Mouse (Mus musculus) macrophage (primary cell): ENCODE measurements around the gene Rpl10a. TPM values are rescaled to one million over a fixed set of nuclear protein-coding genes. Genes with fewer than 3 reads are reported as not detected.

ENCODE experiments used
- H3K27ac ChIP-seq: fragments of 350-480 bp; formaldehyde crosslinking; 2 replicates; pipeline ENCODE4 v1.9.0; 2021
- H3K36me3 ChIP-seq: fragments of 350-480 bp; formaldehyde crosslinking; 2 replicates; pipeline ENCODE4 v1.9.0; 2021; ENCODE audit errors: inconsistent target
- H3K4me3 ChIP-seq: fragments of 350-480 bp; formaldehyde crosslinking; 2 replicates; pipeline ENCODE4 v1.9.0; 2021; ENCODE audit errors: inconsistent target
- H3K79me2 ChIP-seq: fragments of 350-480 bp; formaldehyde crosslinking; 2 replicates; pipeline ENCODE4 v1.9.0; 2021; ENCODE audit errors: inconsistent target
- WGBS: methylation state at CpG from one replicate; pipeline ENCODE4 v1.1.7; 2026; ENCODE audit warnings: inconsistent platforms; ENCODE audit not compliant: missing documents; 5-methylcytosine and 5-hydroxymethylcytosine counted together
- polyA plus RNA-seq: library from polyadenylated mRNA; stranded (reverse); fragments of 250-400 nt; gene quantifications from 3 replicates; pipeline ENCODE4 v1.2.4, GENCODE M21; 2018; ENCODE audit warnings: inconsistent platforms
- total RNA-seq, 78 experiments: library from RNA; depleted of rRNA; stranded (reverse); fragments of 250-400 nt; gene quantifications; 1 replicate in 9 of 78; 2 replicates in 24 of 78; 3 replicates in 43 of 78; 4 replicates in 2 of 78; pipeline ENCODE4 v1.2.4; 2018; ENCODE audit warnings: inconsistent platforms in 56 of 78

The Rpl10a gene
- total RNA-seq (2018; cell fraction: chromatin; rRNA removed) = 100 to 1,000 TPM in 18 of 26 experiments, 10 to 100 TPM in 8; 45.1 to 363 (median 129) TPM
- total RNA-seq (2018; cell fraction: cytosol; rRNA removed) = 100 to 1,000 TPM; 231 to 788 (median 435) TPM
- total RNA-seq (2018; cell fraction: nucleus; rRNA removed) = 100 to 1,000 TPM in 25 of 26 experiments, 10 to 100 TPM in 1; 93.9 to 792 (median 186) TPM
- 257 to 572 TPM (median 569 TPM) in 3 replicates for polyA plus RNA-seq

DNA sequence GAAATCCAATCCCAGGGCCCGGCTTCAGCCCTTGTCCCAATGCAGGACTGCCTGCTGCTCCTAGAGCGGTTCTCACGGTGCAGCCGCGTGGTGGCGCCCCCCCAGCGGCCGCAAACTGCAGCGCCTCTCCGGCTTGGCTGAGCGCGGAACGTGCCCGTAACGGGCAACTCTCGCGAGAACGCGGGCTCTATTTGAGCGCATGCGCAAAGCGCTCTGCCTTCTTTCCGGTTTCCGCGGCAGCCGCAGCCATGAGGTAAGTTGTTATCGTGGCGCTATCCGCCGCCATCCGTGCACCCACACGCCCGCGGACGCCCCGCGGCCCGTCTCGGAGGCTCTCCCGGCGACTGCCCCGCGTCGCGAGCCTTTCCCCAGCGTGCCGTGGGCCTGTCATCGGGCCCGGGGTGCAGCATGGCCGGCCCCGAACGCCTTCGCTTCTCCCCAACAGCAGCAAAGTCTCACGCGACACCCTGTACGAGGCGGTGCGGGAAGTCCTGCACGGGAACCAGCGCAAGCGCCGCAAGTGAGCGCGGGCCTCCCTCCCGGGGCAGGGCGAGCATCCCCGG is at the start of gene Rpl10a:
TSS of gene Rpl10a (plus strand) at position 106 of the 563 bp plus-strand sequence.
- Histone ChIP-seq H3K4me3 (peak within 1 kb of the TSS; percentile 46), H3K27ac (peak within 1 kb of the TSS; percentile 94), H3K36me3 (peaks cover 17% of the 10 kb centered on the region), H3K79me2 (peaks cover 9% of the 10 kb centered on the region; the same call in 1 of the 2 replicates)
- under 1% methylated on average over 67 of the region's 67 CpGs for WGBS

DNA sequence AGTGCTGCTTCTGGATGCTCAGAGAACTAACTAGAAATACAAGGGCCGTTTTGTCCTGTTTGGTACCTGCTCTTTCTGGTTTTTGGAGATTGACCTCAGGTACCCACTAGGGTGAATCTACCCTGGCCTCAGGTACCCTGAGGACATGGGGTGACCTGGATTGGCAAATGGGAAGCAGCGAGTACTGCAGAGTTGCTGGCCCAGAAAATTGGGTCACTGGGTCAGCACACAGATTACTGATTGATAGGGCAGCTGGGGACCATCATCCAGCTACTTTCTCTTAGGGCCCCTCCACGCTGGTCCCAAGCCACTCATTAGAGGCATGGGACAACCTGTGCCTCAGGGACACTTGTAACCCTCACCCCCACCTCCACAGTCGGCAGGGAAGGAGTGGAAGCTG is 49.0 kb upstream of the Rpl10a start:
- Histone ChIP-seq H3K79me2 (peaks cover 100% of the 10 kb centered on the region; the same call in 1 of the 2 replicates), H3K27ac (no peak overlapping the region), H3K36me3 (0 out of 2 replicates have a peak, but pooled peaks cover 10% of the 10 kb centered on the region), H3K4me3 (no peak overlapping the region)
- WGBS = 90% methylated on average over 4 of the region's 4 CpGs

GRCm38 (mm10) chr17:28279780-28280422 is 48.4 kb upstream of the Rpl10a start:
- Histone ChIP-seq H3K27ac (no peak overlapping the region), H3K36me3 (0 out of 2 replicates have a peak, but pooled peaks cover 10% of the 10 kb centered on the region), H3K79me2 (peaks cover 100% of the 10 kb centered on the region; the same call in 1 of the 2 replicates), H3K4me3 (no peak overlapping the region)
- WGBS = 94% methylated on average over 15 of the region's 15 CpGs

DNA sequence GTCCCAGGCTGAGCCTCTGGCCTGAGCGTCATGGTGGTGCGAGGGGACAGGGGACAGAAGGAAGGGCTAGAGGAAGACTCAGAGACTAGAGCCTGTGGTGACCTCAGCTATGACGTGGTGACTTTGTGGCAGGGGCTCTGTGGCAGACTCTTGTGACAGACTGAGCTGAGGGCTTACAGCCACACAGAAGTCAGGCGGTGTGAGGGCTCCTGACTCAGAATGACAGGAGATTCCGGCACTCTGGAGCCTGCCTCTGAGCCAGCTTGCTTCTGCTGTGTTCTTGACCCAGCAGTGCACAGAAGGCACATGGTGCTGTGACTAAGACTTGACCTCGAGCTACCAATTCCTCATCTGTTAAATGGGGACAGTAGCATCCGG is 47.9 kb upstream of the Rpl10a start:
- Histone ChIP-seq H3K79me2 (peaks cover 100% of the 10 kb centered on the region; the same call in 1 of the 2 replicates), H3K27ac (no peak overlapping the region), H3K36me3 (0 out of 2 replicates have a peak, but pooled peaks cover 10% of the 10 kb centered on the region), H3K4me3 (no peak overlapping the region)
- 74% methylated on average over 7 of the region's 7 CpGs for WGBS

- Histone ChIP-seq H3K79me2 (peaks cover 100% of the 10 kb centered on the region; the same call in 1 of the 2 replicates), H3K4me3 (no peak overlapping the region), H3K36me3 (0 out of 2 replicates have a peak, but pooled peaks cover 10% of the 10 kb centered on the region), H3K27ac (no peak overlapping the region)
- 86% methylated on average over 3 of the region's 5 CpGs for WGBS
Observed at GRCm38 (mm10) chr17:28280831-28281377, 47.4 kb upstream of the Rpl10a start.

DNA sequence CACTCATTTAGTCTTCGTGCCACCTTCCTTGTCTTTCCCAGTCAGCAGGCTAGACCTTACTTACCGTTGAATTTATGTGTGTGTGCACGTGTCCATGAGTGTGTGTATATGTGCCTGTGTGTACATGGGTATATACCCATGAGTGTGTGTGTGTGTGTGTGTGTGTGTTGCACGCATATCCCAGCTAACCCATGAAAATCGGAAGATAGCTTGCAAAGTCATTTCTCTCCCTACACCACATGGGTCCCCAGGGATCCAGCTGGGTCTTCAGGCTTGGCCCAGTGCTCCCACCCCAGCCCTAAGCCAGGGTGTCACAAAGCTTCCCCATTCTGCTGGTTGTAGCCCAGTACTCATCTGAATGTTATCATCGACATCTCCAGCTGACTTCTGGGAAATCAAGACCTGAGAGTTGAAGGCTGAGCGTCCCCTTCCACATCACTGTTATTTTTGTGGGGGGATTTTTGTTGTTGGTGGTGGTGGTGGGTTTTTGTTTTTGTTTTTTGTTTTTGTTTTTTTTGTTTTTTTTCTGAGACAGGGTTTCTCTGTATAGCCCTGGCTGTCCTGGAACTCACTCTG is 46.3 kb upstream of the Rpl10a start:
- Histone ChIP-seq H3K27ac (no peak overlapping the region), H3K36me3 (no peaks in the 10 kb centered on the region), H3K4me3 (no peak overlapping the region), H3K79me2 (peaks cover 92% of the 10 kb centered on the region; the same call in 1 of the 2 replicates)
- WGBS = 79% methylated on average over 6 of the region's 7 CpGs

GRCm38 (mm10) chr17:28283199-28283598 is 45.1 kb upstream of the Rpl10a start:
- Histone ChIP-seq H3K79me2 (peaks cover 79% of the 10 kb centered on the region; the same call in 1 of the 2 replicates), H3K4me3 (no peak overlapping the region), H3K36me3 (no peaks in the 10 kb centered on the region), H3K27ac (no peak overlapping the region)
- 52% methylated on average over 10 of the region's 10 CpGs for WGBS

DNA sequence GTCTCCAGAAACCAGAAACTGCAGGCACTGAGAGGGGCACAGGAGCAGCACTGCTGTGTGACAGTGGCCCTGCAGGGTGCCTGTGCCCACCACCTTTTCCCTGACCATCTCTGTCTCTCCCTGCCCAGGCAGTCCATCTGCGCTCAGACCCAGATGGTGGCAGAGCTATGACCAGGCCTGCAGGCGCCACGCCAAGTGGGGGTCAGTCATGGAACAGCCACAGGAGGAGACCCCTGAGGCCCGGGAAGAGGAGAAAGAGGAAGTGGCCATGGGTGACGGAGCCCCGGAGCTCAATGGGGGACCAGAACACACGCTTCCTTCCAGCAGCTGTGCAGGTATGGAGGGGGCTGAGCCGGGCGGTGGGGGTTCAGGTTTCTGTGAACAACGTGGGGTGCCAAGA is 42.1 kb upstream of the Rpl10a start:
- Histone ChIP-seq H3K4me3 (no peak overlapping the region), H3K36me3 (no peaks in the 10 kb centered on the region), H3K27ac (no peak overlapping the region), H3K79me2 (peaks cover 50% of the 10 kb centered on the region; the same call in 1 of the 2 replicates)
- WGBS = 56% methylated on average over 10 of the region's 10 CpGs

GRCm38 (mm10) chr17:28286964-28287363 is 41.3 kb upstream of the Rpl10a start:
- H3K4me3 ChIP-seq = no peak overlapping the region

DNA sequence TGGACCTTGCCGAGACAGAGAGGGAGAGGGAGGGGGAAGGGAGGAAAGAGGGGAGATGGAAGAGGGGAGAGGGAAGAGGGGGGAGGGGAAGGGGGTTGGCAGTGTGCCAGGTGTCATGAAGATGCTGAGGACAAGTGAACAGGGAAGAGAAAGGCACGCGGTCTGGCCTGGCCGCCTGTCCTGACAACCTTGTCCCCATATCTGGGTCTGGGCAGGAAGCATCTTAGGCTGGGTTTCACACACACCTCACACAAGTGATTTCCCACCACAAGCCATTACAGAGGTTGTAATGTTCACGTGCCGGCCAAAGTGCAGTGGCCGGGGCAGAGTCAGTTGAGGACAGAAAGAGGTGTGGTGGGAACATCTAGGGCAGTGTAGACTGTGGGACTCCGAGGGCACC is 40.7 kb upstream of the Rpl10a start:
- Histone ChIP-seq H3K4me3 (no peak overlapping the region), H3K36me3 (no peaks in the 10 kb centered on the region), H3K79me2 (peaks cover 36% of the 10 kb centered on the region; the same call in 1 of the 2 replicates), H3K27ac (no peak overlapping the region)
- WGBS = 45% methylated on average over 8 of the region's 8 CpGs

More at GRCm38 (mm10) chr17:28286964-28287363, 41.3 kb upstream of the Rpl10a start:
- Histone ChIP-seq H3K36me3 (no peaks in the 10 kb centered on the region), H3K27ac (no peak overlapping the region), H3K79me2 (peaks cover 42% of the 10 kb centered on the region; the same call in 1 of the 2 replicates)
- 90% methylated on average over 4 of the region's 5 CpGs for WGBS

DNA sequence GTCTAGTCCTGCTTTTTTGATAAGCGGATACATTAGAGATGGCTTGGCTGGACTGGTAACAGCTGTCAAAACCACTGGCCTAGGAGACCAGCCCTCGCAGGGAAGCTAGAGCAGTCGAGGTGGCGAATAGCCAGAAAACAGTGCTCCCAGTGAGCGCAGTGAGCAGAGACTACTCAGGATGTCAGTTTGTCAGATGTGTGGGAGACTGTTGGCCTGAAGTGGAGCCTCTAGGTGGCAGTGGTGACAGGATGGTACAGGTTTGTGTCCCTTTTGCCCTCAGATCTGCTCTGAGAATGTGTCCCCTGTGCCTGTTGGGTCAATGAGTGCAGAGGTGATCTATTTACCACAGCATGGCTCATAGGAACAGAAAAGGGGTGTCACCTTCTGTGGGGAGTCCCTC is 40.3 kb upstream of the Rpl10a start:
- Histone ChIP-seq H3K79me2 (peaks cover 32% of the 10 kb centered on the region; the same call in 1 of the 2 replicates), H3K4me3 (no peak overlapping the region), H3K36me3 (no peaks in the 10 kb centered on the region), H3K27ac (no peak overlapping the region)
- WGBS = 69% methylated on average over 5 of the region's 5 CpGs

- Histone ChIP-seq H3K79me2 (peaks cover 9% of the 10 kb centered on the region; the same call in 1 of the 2 replicates), H3K4me3 (no peak overlapping the region), H3K36me3 (no peaks in the 10 kb centered on the region), H3K27ac (no peak overlapping the region)
- 69% methylated on average over 3 of the region's 3 CpGs for WGBS
Observed at GRCm38 (mm10) chr17:28290262-28290661, 38.0 kb upstream of the Rpl10a start.

GRCm38 (mm10) chr17:28290671-28291070 is 37.6 kb upstream of the Rpl10a start:
- H3K4me3 ChIP-seq = no peak overlapping the region
- WGBS = 60% methylated on average over 11 of the region's 11 CpGs
- H3K27ac ChIP-seq = no peak overlapping the region
- H3K79me2 ChIP-seq = peaks cover 5% of the 10 kb centered on the region; the same call in 1 of the 2 replicates
- no peaks in the 10 kb centered on the region for H3K36me3 ChIP-seq

DNA sequence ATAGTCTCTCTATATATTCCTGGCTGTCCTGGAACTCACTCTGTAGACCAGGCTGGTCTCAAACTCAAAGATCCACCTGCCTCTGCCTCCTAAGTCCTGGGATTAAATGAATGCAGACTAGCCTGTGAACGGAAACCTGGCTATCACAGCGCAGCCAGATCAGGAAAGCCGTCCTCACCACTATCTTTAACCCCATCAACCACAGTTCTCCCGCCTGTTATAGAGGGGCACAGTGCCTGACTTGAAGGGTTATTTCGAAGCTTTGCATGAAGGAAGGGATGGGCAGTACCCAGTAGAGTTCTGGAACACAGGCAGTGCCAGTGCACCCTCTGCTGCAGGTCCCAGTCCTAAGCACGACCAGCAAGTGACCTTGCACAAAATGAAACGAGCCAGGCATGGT is 36.9 kb upstream of the Rpl10a start:
- no peaks in the 10 kb centered on the region for H3K36me3 ChIP-seq
- H3K4me3 ChIP-seq = no peak overlapping the region
- no peak overlapping the region for H3K27ac ChIP-seq
- WGBS = 51% methylated on average over 7 of the region's 7 CpGs
- H3K79me2 ChIP-seq = no peaks in the 10 kb centered on the region; the same call in 1 of the 2 replicates
